Mouse (Mus musculus) c-Kit-positive CD71-positive TER-119-positive erythroid progenitor cells, embryonic 14.5 days (primary cell): ENCODE data around the gene Lrp1.

Source experiments
- DNase-seq: peaks from one replicate; pipeline ENCODE4 v3.0.0-alpha.2; 2013; ENCODE audit warnings: low spot score

The Lrp1 gene

DNA sequence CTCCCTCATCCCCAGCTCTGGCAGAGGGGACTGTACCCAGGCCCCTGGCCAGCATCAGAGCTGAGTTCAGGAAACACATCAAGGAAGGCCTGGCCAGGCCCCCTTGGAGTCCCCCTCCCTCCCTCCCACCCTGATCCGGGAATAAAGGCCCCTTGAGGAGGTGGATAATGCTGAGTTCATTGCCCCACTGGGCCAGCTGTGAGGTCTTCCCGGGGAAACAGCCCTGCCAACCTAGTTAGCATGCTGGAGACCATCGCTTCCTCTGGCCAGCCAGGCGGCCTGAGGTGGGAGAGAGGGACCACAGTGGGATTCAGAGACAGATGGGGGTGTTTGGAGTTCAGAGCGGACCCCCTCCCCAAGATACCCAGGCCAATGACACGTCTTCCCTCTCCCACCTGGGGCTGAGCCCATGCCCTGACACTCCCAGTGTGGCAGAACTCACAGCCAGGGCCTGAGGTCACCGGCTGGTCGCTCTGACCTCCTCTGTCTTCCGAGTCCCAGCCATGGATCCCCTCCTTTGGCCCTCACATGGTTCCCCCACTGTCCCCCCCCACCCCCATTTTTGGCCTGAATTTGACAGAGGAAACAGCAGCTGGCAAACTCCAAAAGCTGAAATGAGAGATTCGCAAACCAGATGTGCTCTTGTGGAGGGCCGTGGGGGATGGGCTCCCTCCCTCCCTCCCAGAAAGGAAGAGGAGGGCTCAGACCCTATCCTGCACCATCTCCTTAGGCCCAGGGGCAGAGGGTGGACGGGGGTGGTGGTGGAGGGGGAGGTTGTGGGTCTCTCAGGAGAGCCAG is 6.5 kb downstream of the Lrp1 start:
- no peak for DNase-seq

DNA sequence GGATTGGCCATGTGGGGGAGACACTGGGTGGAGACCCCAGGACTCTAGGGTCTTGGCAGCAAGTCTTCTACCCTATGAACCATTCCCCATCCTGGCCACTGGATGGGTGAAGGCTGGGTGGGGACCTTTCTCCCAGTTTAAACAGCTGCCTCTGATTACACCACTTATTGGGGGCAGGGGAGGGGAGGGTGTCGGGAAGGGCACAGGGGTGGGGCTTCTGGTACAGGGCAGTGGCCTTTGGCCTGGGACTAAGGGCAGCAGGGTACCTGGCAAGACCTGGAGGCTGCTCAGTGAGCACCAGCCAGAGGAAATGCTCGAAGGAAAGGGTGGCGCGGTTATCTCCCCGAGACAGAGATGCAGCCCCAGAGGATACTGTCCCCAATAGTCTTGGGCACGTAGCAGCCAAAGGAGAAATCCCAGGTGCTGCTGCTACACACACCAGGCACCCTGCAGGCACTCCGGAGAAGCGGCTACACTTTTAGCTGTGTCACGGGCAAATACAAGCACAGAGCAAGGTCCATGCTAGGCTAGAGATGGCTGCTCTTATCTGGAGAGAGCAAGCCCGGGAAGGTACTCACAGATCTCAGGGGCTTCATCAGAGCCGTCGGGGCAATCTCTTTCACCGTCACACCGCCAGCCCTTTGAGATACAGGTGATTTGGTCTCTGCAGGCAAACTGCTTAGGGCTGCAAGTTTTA is 8.7 kb downstream of the Lrp1 start:
- DNase-seq, result no peak

DNA sequence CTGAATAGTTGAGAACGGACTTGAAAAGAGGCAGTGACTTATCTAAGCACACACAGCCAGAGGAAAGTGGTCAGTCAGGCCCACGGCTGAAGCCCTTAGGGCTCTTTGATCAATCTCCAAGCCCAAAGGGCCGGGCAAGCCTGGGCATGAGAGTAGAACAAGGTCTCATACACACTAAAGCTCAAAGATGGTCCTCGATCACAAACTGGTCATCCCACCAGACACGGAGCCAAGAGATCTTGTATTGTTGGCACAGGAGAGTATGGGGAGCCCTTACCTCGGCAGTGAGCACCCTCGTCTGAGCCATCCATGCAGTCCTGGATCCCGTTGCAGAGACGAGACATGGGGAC is 10.9 kb downstream of the Lrp1 start:
- DNase-seq, result no peak

DNA sequence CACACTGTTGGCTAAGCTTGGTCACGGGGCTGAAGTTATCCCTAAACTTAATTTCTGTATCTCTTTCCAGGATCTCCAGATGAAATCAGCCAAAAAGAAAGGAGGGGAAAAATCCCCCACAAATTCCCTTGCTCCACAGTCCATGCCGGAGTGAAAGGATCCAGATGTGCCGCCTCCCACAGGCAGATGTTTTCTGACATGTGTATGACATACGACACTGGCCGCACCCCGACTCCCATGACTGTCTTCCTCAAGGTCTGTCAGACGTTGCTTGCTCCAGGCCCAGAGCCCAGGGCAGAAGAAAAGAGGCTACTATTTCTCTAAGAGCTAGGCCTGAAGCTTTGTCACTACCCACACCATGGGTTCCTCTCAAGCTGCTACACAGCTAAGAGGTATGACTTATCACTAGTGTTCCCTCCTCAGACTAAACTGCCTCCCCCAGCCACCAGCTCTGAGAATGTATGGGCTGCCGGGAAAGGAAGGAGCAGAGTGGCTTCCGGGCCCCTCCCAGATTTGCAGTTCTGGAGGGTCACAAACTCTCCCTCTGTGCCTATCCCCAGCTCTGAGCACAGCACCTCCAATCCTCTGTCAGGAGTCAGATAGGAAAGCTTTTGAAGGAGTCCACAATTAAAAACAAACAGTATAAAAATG is 11.4 kb downstream of the Lrp1 start:
- no peak for DNase-seq

DNA sequence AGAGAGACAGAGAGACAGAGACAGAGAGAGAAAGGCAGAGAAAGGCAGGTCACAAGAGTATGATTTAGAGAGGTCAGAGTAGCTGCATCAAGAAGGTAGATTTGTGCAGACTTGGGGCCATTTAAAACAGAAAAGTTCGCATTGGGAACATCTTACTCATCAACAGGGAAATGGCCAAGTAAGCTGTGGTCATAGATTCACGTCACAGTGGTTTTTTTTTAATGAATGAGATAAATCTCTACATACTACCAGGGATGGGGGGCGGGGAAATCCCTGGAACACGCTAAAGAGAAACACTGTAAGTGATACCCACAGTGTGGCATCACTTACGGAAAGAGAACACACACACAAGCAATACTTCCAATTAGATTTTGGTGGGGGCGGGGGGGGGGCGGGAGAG is 13.9 kb downstream of the Lrp1 start:
- no peak for DNase-seq

DNA sequence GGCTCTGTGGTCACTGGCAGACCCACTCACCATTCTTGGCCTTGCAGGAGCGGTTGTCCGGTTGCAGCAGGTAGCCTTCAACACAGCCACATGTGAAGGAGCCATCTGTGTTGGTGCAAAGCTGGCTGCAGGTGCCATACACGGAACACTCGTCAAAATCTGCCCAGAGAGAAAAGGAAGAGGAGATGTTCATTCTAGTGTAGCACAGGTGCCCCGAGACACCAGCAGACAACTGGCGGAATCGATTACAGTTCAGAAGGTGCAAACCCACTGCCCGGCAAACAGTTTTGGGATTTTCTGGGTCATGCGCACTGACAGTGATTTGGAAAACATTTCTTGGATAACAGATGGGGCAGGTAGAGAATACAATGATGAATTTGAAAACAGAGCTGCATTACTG is 15.2 kb downstream of the Lrp1 start:
- no peak for DNase-seq

DNA sequence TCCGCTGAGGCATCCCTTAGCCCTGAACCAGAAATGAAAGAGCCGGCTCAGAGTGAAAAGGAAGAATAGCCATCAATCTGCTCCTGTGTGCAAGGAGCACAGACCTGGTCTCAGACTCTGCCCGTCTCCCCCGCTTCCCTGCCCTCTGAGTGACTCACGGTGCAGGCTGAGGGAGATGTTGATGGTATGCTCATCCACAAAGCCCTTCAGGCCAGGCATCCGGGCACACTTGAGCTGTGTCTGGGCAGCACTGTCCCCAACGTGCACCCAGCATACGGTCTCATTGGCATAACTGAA is 15.7 kb downstream of the Lrp1 start:
- DNase-seq, result no peak

DNA sequence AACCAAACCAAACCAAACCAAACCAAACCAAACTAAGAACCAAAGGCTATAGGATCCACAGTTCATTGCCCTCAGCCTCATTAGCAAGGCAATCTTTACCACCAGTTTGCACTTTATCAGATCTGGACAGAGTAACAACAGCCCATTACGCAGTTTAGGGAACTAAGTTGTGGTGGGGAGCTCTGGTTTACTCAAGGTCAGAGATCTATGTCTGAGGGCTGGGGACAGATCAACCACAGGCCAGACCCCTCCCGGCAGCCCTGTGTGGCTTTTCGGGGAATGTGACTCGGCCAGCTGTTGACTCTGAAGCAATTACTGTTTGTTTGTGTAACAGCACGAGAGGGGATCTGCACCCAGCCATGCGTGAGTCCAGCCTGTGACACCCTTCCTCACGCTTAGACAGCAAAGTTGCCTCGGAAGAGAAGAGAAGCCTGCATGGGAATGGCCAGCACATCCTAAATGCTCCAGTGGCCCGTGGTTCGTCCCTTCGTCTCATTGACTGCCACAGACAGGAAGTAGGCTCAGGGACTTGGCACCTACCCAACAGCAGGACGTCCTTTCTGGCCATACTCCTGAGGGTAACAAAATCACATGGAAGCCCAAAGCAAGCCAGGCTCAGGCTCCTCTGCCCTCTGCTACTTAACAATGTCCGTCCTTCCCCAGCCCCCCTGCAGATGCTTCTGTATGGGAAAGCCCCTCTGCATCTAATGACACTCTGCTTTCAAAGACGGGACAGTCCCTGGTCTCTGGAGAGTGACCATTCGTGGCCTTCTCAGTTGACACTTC is 16.3 kb downstream of the Lrp1 start:
- DNase-seq, result no peak

DNA sequence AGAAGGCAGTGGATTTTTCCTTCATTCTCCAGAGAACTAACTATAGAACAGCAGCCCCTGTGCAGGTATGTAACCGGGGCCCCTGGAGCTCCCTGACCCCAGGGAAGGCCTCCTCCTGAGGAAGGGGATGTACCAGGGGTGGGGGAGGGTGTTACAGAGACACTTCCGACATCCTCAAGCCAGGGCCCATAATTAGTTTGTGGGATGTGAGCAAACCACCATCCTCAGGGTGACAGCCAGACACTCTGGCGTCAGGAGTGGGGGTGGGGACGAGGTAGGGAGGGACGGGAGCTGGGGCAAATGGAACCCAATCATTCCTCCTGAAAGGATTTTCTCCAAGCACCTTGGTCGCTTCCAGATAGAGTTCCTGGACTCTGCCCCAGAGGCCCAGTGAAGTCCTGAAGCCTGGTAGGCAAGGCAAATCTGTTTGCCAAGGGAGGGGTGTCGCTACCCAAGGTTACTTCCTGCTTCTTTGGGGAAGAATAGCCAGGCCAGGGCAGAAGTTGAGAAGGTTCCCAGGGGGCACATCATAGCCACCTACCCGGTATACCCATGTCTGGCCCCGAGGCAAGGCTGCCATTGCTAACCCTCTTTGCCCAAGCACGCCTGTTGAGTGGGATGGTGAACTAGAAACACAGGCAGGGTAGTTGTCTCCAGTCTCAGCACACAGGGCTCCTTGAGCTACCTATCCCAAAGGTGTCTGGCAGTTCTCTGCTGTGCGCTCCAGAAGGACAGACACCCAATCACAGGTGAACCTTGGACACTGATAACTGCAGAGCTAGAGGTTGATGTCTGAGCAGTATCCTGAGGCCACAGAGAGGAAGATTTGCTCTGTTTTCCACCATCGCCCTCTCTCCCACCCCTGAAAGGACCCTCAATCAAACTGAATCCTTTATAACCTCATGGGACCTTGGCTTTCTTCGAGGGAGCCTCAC is 17.2 kb downstream of the Lrp1 start:
- DNase-seq, result no peak

DNA sequence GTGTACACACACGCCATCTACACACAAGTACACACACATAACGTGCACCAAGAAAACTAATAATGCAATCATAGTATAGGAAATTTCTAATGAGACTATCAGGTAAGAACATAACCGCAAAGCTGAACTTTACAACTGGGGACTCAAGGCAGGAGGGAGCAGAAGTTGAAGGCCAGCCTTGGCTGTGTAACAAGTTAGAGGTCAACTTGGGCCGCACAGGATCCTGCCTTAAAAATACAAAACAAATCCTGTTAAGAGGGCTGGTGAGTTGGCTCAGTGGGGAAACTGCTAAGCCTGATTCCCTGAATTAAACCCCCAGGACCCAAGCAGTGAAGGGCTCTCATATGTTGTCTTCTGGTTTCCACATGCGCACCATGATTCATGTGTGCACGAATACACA is 18.8 kb downstream of the Lrp1 start:
- no peak for DNase-seq

DNA sequence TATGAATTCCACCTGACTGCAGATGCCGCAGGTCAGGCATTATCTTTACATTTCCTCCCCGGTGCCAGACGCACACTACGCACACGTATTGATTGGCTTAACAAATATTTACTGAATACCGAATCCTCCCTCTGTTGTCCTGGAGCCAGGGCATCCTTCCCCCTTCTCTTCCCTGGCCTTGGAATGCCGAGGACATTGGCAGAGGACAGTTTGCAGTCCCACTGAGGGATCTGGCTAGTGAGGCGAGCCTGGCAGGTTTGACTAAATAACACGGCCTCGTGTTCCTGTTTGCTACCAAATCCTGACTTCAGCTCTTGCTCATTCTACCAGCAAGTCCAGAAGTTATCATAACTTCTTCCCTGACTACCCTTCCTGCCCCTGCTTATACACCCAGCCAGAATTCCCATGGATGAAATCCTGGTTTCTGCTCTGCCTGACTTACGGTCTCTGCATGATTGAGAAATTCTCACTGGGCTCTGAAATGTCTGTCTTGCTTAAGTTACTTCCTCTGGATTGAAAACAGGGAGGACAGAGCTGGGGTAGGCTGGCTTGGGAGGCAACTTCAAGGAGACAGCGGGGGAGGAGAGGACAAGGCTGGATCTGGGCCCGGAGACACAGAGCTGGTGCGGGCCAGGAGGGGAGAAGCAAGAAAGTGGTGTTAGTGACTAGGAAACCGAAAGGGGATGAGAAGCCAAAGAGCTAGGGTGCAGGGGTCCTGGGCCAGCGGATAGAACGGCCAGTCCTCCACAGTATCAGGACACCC is 21.0 kb downstream of the Lrp1 start:
- no peak for DNase-seq

DNA sequence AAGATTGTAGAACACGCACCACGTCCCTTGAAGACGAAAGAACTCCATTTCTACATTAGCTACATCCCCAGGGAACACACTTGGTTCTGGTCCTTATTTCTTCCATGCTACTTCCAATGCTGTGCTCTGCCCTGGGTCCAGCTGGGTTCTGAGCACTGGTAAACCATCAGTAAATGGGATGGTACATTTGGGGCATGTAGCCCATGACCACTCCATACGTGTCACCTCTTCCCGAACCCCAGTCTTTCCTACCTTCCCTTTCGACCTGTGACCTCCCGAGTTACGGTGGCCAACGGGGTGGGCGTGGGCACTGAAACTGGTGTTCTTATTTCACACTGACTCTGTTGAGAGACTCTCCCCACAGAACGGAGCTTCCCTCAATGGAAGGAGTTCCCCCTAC is 21.7 kb downstream of the Lrp1 start:
- DNase-seq, result no peak

DNA sequence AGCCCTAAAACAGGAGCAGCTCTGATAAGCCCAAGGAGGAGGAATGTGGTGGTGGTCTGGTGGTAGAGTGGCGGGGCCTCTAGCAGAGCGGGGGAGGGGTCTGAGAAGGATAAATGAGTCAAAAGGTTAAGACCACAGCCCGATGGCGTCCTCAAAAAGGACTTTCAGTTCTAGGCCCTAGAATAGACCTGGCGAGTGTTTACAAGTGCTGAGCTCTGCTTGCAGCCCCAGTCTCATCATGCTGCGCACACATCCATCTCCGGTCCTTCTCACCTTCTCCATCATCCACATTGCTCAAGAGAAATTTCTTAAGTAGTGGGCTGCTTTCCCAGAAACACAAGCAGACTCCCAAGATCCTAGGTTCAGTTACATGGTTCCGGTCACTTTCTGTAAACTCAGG is 22.3 kb downstream of the Lrp1 start:
- no peak for DNase-seq

DNA sequence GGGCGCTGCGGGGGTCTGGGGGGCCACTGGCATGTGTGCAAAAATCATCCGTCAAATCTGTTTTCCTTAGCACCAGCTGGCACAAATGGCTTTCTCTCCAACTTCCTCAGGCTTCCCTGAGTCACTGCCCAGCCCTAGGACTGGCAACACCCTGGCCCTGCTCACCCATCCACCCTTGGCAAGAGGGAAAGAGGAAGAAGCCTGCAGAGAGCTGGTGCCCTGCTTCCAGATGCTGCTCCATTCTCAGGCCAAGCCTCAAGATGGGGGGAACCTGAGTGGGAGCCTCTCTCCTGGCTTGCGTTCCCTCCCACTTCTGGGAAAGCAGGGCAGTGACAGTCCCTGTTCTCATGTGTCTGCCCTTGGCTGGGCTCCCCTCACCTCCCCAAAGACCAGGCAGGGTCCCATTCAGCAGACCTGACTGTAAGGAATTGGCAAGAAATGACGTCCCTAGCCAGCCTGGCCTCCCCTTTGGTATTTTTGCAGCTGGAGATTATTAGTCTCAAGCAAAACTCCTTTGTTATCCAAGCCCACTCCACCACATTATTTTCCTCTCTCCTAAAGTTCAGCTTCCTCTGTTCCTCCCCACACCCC is 23.5 kb downstream of the Lrp1 start:
- DNase-seq, result no peak

DNA sequence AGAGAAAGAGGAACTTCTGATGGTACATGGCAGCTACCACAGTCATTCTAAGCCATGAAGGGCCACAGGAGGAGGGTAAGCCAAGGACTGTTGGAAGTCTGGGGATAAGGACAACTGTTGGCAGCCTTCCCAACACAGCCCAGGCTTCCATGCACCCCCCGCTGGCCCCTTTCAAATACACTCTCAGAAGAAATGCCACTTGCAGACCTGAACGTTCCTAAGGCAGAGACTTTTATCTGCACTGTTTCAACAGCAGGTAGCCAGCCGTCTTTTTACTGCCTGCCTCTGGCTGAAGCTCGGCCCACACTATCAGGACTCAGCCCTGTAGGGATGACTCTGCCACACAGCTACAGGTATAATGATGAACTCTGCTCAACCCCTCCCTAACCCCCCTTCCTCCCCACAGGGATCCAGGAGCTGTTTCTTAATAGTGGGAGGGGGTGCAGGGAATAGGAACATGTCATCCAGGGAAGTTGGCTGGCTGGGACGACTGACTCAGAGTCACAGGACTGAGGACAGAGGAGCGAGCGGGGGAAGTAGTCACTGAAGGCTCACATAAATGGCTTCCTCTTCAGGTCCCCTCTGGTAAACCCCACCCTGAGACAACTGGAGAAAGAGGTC is 24.5 kb downstream of the Lrp1 start:
- no peak for DNase-seq

DNA sequence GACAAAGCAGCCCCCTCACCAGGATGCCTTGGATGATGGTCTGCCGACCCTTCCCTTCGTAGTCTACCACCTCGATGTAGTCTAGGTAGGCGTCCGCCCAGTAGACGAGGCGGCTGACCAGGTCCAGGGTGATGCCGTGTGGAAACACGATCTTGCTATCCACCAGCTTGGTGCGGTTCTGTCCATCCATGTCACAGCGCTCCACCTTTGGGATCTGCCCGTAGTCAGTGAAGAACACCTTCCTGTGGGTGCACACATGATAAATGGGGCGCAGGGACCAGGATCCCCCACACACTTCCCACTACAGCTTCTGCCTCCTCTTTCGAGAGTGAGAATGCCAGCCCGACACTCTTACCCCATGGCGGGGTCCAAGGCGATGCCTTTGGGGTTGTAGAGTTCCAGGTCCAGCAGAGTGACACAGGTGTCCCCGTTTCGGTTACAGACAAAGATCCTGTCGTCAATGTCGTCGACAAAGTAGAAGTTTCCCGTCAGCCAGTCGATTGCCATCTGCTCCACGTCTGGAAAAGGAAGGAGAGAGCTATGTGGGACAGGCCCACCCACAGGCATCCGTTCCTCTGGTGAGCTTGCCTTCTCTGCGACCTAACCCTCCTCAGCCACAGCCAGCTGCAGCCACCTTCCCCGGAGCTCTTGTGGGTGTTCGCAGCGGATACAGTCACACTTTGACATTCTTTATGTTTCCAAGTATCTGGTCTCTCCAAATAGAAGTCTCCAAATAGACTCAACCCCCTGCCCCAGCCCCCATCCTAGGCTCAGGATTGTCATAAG is 25.8 kb downstream of the Lrp1 start:
- DNase-seq, result no peak

DNA sequence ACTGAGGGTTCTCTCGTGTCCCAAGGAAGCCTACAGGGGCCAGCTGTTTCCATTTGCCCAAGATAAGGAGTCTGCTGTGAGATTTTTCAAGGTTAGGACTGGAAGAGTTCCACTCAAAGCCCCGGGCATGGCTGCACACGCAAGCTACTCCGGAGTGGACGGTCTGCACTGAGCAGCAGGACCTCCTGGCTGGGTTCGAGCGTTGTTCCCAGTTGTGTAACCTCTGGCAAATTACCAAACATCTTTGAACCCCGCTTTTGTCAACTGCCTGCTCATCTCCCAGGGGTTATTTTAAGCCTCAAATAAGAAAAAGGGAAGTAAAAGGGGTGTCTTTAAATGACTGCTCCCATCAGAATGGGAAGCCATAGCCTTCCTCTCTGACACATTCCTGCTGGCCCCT is 26.5 kb downstream of the Lrp1 start:
- DNase-seq, result no peak

DNA sequence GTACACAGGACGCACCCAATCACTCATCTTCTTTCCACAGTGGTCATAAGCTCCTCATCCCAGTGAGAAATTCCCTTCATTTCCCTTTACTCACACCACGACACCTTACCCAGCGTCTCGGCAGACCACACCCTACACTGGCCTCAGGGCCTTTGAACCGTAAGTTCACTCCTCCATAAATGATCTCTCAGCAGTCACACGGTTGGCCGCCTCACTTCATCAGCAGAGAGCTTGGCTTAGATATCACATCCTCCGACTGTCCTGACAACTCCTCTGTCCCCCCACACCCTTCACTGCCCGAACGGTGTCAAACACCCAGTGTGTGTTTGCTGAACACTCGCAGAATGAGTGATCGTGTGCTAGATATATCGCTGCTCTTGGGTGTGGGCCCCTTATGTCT is 28.1 kb downstream of the Lrp1 start:
- DNase-seq, result no peak

DNA sequence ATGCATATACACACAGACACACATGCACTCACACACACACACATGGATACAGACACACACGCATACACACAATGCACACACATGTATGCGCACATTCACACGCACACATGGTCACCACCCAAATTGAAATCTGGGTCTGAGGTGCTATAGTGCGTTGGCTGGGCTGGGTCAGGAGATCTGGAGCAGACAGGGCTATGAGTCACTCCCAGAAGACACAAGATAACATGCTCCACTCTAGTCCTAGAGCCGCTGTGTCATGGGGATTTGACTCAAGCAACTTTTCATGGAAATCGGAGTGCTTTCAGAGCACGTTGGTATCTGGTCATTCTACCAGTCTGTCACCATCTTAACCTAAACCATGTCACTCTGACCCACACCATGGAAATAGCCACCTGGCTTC is 28.5 kb downstream of the Lrp1 start:
- DNase-seq, result no peak
